ENCODE assay signal across 15 mouse cellular contexts in the genomic region with DNA sequence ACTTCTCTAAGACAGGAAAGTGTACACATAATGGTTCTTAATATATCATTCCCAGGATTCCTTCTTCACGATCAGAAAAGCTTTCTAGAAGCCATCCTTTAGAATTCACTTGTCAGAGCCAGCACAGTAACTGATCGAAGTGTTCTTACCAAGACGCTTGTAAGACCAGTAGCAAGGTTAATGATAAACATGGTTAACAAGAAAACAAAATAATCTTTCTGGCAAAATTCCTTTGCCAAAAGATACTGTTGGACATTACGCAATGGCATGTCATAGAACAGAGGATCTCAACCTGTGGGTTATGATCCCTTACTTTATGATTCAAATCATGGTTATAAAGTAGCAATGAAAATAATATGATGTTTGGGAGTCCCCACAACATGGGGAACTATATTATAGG. TPM values are rescaled to one million over a fixed set of nuclear protein-coding genes. Genes with fewer than 3 reads are reported as not detected.
"Had no signal": no experiment of that assay in that cellular context is flagged by ENCODE, and none has a peak within 500 bp of the region (broad histone marks: within the 10 kb centered on the region; RNA-seq: fewer than 3 reads in every experiment).

No protein-coding gene starts in this region.

- H3K9ac ChIP-seq: liver, embryonic 15.5 days; lung, embryonic 14.5 days; neural tube, embryonic 12.5 days had no signal

- H3K4me3 ChIP-seq: liver, embryonic 15.5 days; megakaryocyte, embryonic 14.5 days; neural tube, embryonic 12.5 days had no signal

- H3K36me3 ChIP-seq: liver, embryonic 15.5 days; neural tube, embryonic 12.5 days had no signal

- H3K9me3 ChIP-seq: liver, embryonic 15.5 days; neural tube, embryonic 12.5 days had no signal

- H3K27me3 ChIP-seq: megakaryocyte, embryonic 14.5 days; neural tube, embryonic 12.5 days had no signal

- DNase-seq: lung, adult 18-20 months; lung, embryonic 14.5 days; lung, postnatal 10 days; lung, postnatal 36 days; midbrain, embryonic 14.5 days; right cerebral cortex, postnatal 14 days; spleen, adult 18-20 months; thymus, adult 18-20 months; thymus, postnatal 14 days; thymus, postnatal 36 days had no signal

- H3K4me2 ChIP-seq: liver, embryonic 15.5 days; lung, embryonic 14.5 days; midbrain, embryonic 11.5 days; neural tube, embryonic 12.5 days had no signal

- H3K27ac ChIP-seq: liver, embryonic 15.5 days; macrophage; neural tube, embryonic 12.5 days had no signal

RNA-seq across cellular contexts. Expression of gene Nmb, which starts 46.6 kb away (rescaled TPM):
- polyA plus RNA-seq: macrophage had no signal
